Mouse (Mus musculus) midbrain, embryonic 10.5 days (tissue): ENCODE results near the gene Dap3. TPM values are rescaled to one million over a fixed set of nuclear protein-coding genes. Genes with fewer than 3 reads are reported as not detected.

Source experiments
- DNase-seq: peaks from one replicate; pipeline ENCODE4 v3.0.0-alpha.2; 2017; ENCODE audit warnings: low spot score
- H3K27ac ChIP-seq: fragments of 300-500 bp; sonication (generic); replicated peaks from 2 replicates; pipeline ENCODE4 v1.5.1; 2016; ENCODE audit warnings: mild to moderate bottlenecking
- H3K27me3 ChIP-seq: fragments of 300-500 bp; sonication (generic); 2 replicates; pipeline ENCODE4 v1.6.1; 2016; ENCODE audit warnings: low read depth, mild to moderate bottlenecking; ENCODE audit not compliant: poor library complexity, severe bottlenecking
- H3K36me3 ChIP-seq: fragments of 300-500 bp; sonication (generic); 2 replicates; pipeline ENCODE4 v1.6.1; 2016; ENCODE audit warnings: mild to moderate bottlenecking, moderate library complexity
- H3K4me1 ChIP-seq: fragments of 300-500 bp; sonication (generic); 2 replicates; pipeline ENCODE4 v1.6.1; 2016
- H3K4me3 ChIP-seq: fragments of 300-500 bp; sonication (generic); 2 replicates; pipeline ENCODE4 v1.5.1; 2016; ENCODE audit warnings: mild to moderate bottlenecking, moderate library complexity
- H3K9me3 ChIP-seq: fragments of 300-500 bp; sonication (generic); replicated peaks from 2 replicates; pipeline ENCODE4 v1.6.1; 2016; ENCODE audit warnings: mild to moderate bottlenecking
- WGBS: fragments of 180-500 bp; shearing (Covaris S2); methylation state at CpG from one replicate; pipeline ENCODE4 v1.1.7; 2016; 5-methylcytosine and 5-hydroxymethylcytosine counted together
- polyA plus RNA-seq: library from polyadenylated mRNA; unstranded; fragments of >200 nt; fragmentation: Nextera tagmentation; extraction: Ambion mirVana; gene quantifications from 2 replicates; pipeline ENCODE4 v1.2.1, GENCODE M21; 2016

Gene Dap3
- polyA plus RNA-seq, 1 experiment from 2014 or later = 131 TPM

DNA sequence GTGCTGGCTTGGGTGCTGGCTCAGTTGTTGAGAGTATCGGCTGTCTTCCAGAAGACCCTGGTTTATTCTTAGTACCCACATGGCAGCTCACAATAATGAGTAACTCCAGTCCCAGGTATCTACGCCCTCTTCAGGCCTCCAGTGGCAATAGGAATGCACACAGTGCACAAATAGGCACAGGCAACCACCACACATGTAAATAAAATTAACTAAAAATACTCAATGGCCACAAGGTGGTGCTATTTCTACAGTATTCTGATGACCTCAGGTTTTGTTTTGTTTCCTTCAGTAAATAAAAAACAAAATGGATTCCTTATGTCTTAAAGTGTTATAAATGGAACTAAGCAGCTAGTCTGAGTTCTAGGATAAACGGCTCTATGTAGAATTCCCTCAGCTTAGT is 11.2 kb downstream of the Dap3 start:
- H3K36me3 ChIP-seq = peaks cover 76% of the 10 kb centered on the region
- DNase-seq = no peak

GRCm38 (mm10) chr3:88939071-88939470 is 11.9 kb downstream of the Dap3 start:
- DNase-seq = no peak
- no peak overlapping the region for H3K27ac ChIP-seq
- H3K4me1 ChIP-seq = no peaks in the 10 kb centered on the region
- H3K27me3 ChIP-seq = no peaks in the 10 kb centered on the region
- 94% methylated on average over 10 of the region's 10 CpGs for WGBS
- H3K9me3 ChIP-seq = no peaks in the 10 kb centered on the region
- no peak overlapping the region for H3K4me3 ChIP-seq
- peaks cover 83% of the 10 kb centered on the region for H3K36me3 ChIP-seq

More for the DNA sequence above, 11.2 kb downstream of the Dap3 start:
- WGBS = 81% methylated on average over 3 of the region's 3 CpGs
- no peaks in the 10 kb centered on the region for H3K27me3 ChIP-seq
- no peak overlapping the region for H3K4me3 ChIP-seq
- H3K27ac ChIP-seq = no peak overlapping the region
- no peaks in the 10 kb centered on the region for H3K9me3 ChIP-seq
- no peaks in the 10 kb centered on the region for H3K4me1 ChIP-seq

DNA sequence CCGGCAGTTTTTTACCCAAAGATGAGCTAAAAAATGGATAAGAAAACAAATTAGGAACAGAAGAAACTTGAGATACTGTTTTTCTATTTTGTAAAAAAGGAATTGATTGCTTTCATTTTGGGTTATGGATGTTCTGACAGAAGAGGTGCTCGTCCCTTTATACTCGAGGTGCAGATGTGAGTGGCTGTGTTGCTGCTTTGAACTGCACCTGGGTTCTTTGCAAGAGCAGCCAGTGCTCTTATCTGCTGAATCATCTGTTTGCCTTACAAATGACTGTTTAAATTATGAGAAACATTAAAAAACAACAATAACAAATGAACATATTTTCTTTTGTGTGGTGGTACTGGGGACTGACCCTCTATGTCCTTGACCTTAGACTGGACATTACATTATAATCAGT is 21.5 kb downstream of the Dap3 start:
- Histone ChIP-seq H3K4me1 (no peaks in the 10 kb centered on the region), H3K36me3 (peaks cover 100% of the 10 kb centered on the region), H3K9me3 (no peaks in the 10 kb centered on the region), H3K27ac (no peak overlapping the region), H3K27me3 (no peaks in the 10 kb centered on the region), H3K4me3 (no peak overlapping the region)
- no peak for DNase-seq
- WGBS = 93% methylated on average over 3 of the region's 3 CpGs

DNA sequence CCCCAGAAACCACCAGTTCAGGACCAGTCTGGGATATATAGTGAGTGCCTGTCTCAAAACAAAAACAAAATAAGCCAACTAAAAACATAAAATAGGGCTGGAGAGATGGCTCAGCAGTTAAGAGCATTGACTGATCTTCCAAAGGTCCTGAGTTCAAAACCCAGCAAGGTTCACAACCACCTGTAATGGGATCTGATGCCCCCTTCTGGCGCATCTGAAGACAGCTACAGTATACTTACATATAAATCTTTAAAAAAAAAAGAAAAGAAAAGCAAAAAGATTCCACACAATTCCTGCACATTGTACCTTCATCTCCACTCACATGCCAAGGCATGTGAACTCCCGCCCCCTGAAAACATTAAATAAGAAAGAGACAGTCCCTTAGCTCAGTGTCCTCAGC is 25.3 kb downstream of the Dap3 start:
- WGBS = 91% methylated on average over 2 of the region's 2 CpGs
- H3K36me3 ChIP-seq = peaks cover 100% of the 10 kb centered on the region
- H3K27ac ChIP-seq = no peak overlapping the region
- no peak for DNase-seq
- H3K9me3 ChIP-seq = peaks cover 7% of the 10 kb centered on the region; the same call in 1 of the 2 replicates
- no peak overlapping the region for H3K4me3 ChIP-seq
- H3K4me1 ChIP-seq = no peaks in the 10 kb centered on the region
- no peaks in the 10 kb centered on the region for H3K27me3 ChIP-seq

DNA sequence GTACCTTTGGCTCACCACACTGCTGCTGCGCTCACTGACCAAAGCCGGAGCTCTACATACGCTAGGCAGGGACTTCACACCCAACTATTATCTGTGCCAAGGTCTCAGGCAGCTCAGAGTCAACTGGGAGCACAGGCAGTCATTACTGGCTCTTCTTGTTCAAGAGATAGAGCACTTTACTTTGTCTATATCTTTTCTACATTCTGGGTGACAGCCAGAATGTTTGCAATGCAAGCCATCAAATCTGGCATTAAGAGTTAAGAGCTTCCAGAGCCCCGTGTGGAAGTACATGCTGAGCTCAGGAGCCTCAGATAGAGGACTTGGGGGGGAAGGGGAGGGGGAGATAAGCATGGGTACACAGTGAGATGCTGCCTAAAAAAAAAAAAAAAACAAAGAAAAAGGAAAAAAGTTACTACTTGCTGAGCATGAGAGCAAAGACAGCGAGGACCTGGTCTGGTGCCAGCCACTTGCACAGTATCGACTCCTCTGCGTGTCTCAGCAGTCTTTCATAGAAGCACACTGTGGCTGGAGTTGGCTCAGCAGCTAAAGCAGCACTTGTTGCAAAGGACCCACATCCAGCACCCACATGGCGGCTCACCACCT is 26.9 kb downstream of the Dap3 start:
- Histone ChIP-seq H3K36me3 (peaks cover 93% of the 10 kb centered on the region), H3K9me3 (peaks cover 7% of the 10 kb centered on the region; the same call in 1 of the 2 replicates), H3K4me3 (no peak overlapping the region), H3K27me3 (no peaks in the 10 kb centered on the region), H3K27ac (no peak overlapping the region), H3K4me1 (no peaks in the 10 kb centered on the region)
- WGBS = 94% methylated on average over 8 of the region's 8 CpGs
- DNase-seq = no peak

DNA sequence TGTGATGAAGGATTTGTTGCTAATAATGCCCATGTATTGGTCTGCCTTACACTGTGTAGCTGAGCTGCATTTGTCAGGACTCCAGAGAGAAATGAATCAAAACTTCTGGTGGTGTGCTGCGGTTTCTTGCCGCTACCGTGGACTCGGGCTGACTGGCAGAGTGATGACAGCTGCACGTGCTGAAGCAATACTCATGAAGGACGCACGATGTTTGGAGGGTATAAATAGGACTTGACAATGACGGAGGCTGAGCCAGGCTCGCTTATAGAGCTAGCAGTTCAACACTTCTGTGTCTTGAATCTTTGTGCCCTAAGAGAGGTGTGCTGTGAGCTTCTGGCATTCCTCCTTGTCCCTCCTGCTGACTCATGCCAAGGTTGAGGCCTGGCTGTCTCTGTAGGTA is 29.6 kb downstream of the Dap3 start:
- Histone ChIP-seq H3K4me1 (no peaks in the 10 kb centered on the region), H3K27me3 (no peaks in the 10 kb centered on the region), H3K27ac (no peak overlapping the region), H3K9me3 (peaks cover 7% of the 10 kb centered on the region; the same call in 1 of the 2 replicates), H3K36me3 (peaks cover 66% of the 10 kb centered on the region), H3K4me3 (no peak overlapping the region)
- 93% methylated on average over 9 of the region's 9 CpGs for WGBS
- DNase-seq = no peak

DNA sequence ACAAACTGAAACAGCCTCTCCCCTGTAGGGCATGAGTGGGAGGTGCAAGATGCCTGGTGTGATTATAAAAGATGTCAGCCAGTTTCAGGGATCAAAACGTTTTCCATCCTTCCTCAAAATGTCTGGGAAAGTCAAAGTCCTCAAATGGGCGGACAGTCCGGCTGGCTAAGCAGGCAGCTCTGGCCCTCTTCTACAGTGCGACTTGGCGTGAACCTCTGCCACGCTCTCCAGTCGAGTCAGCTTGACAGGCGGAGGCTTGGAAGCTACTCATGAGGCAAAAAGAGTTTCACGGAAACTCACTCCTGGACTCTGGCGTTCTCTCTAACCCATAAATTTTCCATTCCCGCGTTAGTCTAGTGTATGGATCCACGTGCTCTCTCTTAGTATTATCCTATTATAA is 32.0 kb downstream of the Dap3 start:
- Histone ChIP-seq H3K9me3 (peaks cover 7% of the 10 kb centered on the region; the same call in 1 of the 2 replicates), H3K27me3 (no peaks in the 10 kb centered on the region), H3K27ac (no peak overlapping the region), H3K36me3 (peaks cover 42% of the 10 kb centered on the region), H3K4me1 (peaks cover 7% of the 10 kb centered on the region), H3K4me3 (no peak overlapping the region)
- no peak for DNase-seq
- 85% methylated on average over 13 of the region's 13 CpGs for WGBS

DNA sequence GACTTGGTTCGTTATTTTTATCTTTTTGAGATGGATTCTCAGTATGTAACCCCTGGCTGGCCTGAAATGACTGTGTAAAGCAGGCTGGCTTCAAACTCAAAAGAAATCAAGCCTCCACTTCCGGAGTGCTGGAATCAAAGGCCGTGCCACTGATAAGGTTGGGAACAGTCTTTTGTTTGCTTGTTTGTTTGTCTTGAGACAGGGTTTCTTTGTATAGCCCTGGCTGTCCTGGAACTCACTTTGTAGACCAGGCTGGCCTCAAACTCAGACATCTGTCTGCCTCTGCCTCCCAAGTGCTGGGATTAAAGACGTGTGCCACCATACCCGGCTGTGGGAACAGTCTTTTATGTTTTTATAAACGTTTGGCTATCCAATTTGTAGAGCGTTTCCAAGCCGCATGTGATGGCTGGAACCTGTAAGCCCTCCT is 36.6 kb downstream of the Dap3 start:
- Histone ChIP-seq H3K4me1 (peaks cover 20% of the 10 kb centered on the region), H3K36me3 (peaks cover 35% of the 10 kb centered on the region), H3K27ac (peak overlapping the region; percentile 84), H3K27me3 (no peaks in the 10 kb centered on the region), H3K9me3 (no peaks in the 10 kb centered on the region), H3K4me3 (peak overlapping the region; percentile 63)
- WGBS = 33% methylated on average over 8 of the region's 8 CpGs
- no peak for DNase-seq

- WGBS = under 1% methylated on average over 61 of the region's 62 CpGs
- Histone ChIP-seq H3K4me1 (peaks cover 20% of the 10 kb centered on the region), H3K4me3 (peak within 1 kb of the TSS; percentile 63), H3K36me3 (peaks cover 41% of the 10 kb centered on the region), H3K27me3 (no peaks in the 10 kb centered on the region), H3K27ac (peak within 1 kb of the TSS; percentile 84), H3K9me3 (no peaks in the 10 kb centered on the region)
- peak; percentile 93 for DNase-seq
Observed at GRCm38 (mm10) chr3:88913511-88914383, 37.2 kb downstream of the Dap3 start, which contains the start of gene Msto1. Gene Msto1 (minus strand): TSS chr3:88913999.

- DNase-seq = no peak
- Histone ChIP-seq H3K9me3 (no peaks in the 10 kb centered on the region), H3K4me3 (peak overlapping the region; percentile 63), H3K27ac (no peak overlapping the region), H3K36me3 (peaks cover 53% of the 10 kb centered on the region), H3K27me3 (no peaks in the 10 kb centered on the region), H3K4me1 (peaks cover 20% of the 10 kb centered on the region)
- 92% methylated on average over 7 of the region's 7 CpGs for WGBS
Observed at GRCm38 (mm10) chr3:88912585-88912984, 38.4 kb downstream of the Dap3 start.

- Histone ChIP-seq H3K9me3 (no peaks in the 10 kb centered on the region), H3K36me3 (peaks cover 100% of the 10 kb centered on the region), H3K27ac (no peak overlapping the region), H3K4me1 (no peaks in the 10 kb centered on the region), H3K4me3 (no peak overlapping the region), H3K27me3 (no peaks in the 10 kb centered on the region)
- no peak for DNase-seq
- 87% methylated on average over 6 of the region's 6 CpGs for WGBS
Observed at GRCm38 (mm10) chr3:88906393-88907159, 44.4 kb downstream of the Dap3 start.

DNA sequence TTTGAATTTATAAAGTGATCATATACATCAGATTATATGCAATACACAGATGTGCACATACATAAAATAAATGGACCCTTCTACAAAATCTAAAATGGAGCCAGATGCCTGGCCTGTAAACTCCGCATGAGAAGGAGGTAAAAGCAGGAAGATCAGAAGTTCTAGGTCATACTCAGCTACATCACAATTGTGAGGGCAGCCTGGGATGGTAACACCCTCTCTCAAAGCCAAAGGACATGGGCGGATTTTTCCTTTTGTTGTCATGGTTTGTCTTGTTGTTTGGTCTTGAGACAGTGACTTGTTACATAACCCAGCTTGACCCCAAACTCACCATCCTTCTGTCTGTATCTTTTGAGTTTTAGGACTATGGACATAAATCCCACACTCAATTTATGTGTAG is 45.2 kb downstream of the Dap3 start:
- no peak for DNase-seq
- 90% methylated on average over 2 of the region's 2 CpGs for WGBS
- H3K27me3 ChIP-seq = no peaks in the 10 kb centered on the region
- H3K36me3 ChIP-seq = peaks cover 100% of the 10 kb centered on the region
- no peak overlapping the region for H3K4me3 ChIP-seq
- H3K9me3 ChIP-seq = no peaks in the 10 kb centered on the region
- no peaks in the 10 kb centered on the region for H3K4me1 ChIP-seq
- H3K27ac ChIP-seq = no peak overlapping the region
